Mouse (Mus musculus) limb, embryonic 11.5 days (tissue): ENCODE measurements at regions not wholly inside any gene's neighbourhood (a gene's known extent, or its start where the extent isn't known, plus 50 kb on each side); places are given as distances from the start of the nearest gene placed in this dataset.
A peak's percentile ranks its signal among the peaks of the same experiment; 100 is the strongest.

Experiments
- ATAC-seq: fragments of 200-750 bp; cut with Nextera tagmentation; 2 replicates; pipeline ENCODE4 v1.8.0; 2017; ENCODE audit warnings: low read depth; ENCODE audit not compliant: insufficient number of reproducible peaks, low FRiP score, low TSS enrichment
- DNase-seq: peaks from one replicate; pipeline ENCODE4 v3.0.0-alpha.2; 2015; ENCODE audit warnings: low spot score
- H3K27ac ChIP-seq: fragments of 300-500 bp; sonication (generic); replicated peaks from 2 replicates; pipeline ENCODE4 v1.5.1; 2014; ENCODE audit warnings: low read depth, mild to moderate bottlenecking, low read length
- H3K27me3 ChIP-seq: fragments of 300-500 bp; sonication (generic); 2 replicates; pipeline ENCODE4 v1.6.1; 2014; ENCODE audit warnings: mild to moderate bottlenecking, low read length, mixed read lengths; ENCODE audit not compliant: control insufficient read depth, insufficient read depth
- H3K36me3 ChIP-seq: fragments of 300-500 bp; sonication (generic); 2 replicates; pipeline ENCODE4 v1.6.1; 2014; ENCODE audit warnings: mild to moderate bottlenecking, low read length, moderate library complexity, mixed read lengths; ENCODE audit not compliant: control insufficient read depth, insufficient read depth
- H3K4me1 ChIP-seq: fragments of 300-500 bp; sonication (generic); 2 replicates; pipeline ENCODE4 v1.6.1; 2014; ENCODE audit warnings: low read length, mixed read lengths; ENCODE audit not compliant: control insufficient read depth, insufficient read depth
- H3K4me2 ChIP-seq: fragments of 300-500 bp; sonication (generic); 2 replicates; pipeline ENCODE4 v1.6.1; 2014; ENCODE audit warnings: low read depth, mild to moderate bottlenecking, moderate library complexity; ENCODE audit not compliant: severe bottlenecking
- H3K4me3 ChIP-seq: fragments of 300-500 bp; sonication (generic); 2 replicates; pipeline ENCODE4 v1.5.1; 2014; ENCODE audit warnings: low read depth, low read length
- H3K9ac ChIP-seq: fragments of 300-500 bp; sonication (generic); 2 replicates; pipeline ENCODE4 v1.6.1; 2014; ENCODE audit warnings: mild to moderate bottlenecking, low read length
- H3K9me3 ChIP-seq: fragments of 300-500 bp; sonication (generic); 2 replicates; pipeline ENCODE4 v1.6.1; 2016; ENCODE audit warnings: low read length; ENCODE audit not compliant: control insufficient read depth
- WGBS: fragments of 180-500 bp; shearing (Covaris S2); extraction: QIAGEN DNeasy Blood & Tissue Kit; methylation state at CpG from one replicate; pipeline ENCODE4 v1.1.7; 2014; 5-methylcytosine and 5-hydroxymethylcytosine counted together

GRCm38 (mm10) chr7:68909694-68910093 is 160.7 kb upstream of the Arrdc4 start:
- no peaks in the 10 kb centered on the region for H3K36me3 ChIP-seq
- ATAC-seq (no peak), DNase-seq (no peak)
- H3K9ac ChIP-seq = no peak overlapping the region
- H3K9me3 ChIP-seq = no peaks in the 10 kb centered on the region
- H3K4me1 ChIP-seq = no peaks in the 10 kb centered on the region
- no peak overlapping the region for H3K4me3 ChIP-seq
- no peaks in the 10 kb centered on the region for H3K27me3 ChIP-seq
- H3K4me2 ChIP-seq = no peak overlapping the region
- 97% methylated on average over 1 of the region's 1 CpGs for WGBS
- no peak overlapping the region for H3K27ac ChIP-seq

GRCm38 (mm10) chr7:68908401-68908834 is 159.4 kb upstream of the Arrdc4 start:
- no peak overlapping the region for H3K9ac ChIP-seq
- DNase-seq = no peak
- no peak overlapping the region for H3K4me3 ChIP-seq
- H3K27ac ChIP-seq = no peak overlapping the region
- no peak overlapping the region for H3K4me2 ChIP-seq
- H3K36me3 ChIP-seq = no peaks in the 10 kb centered on the region
- no peak for ATAC-seq
- H3K4me1 ChIP-seq = no peaks in the 10 kb centered on the region
- H3K27me3 ChIP-seq = no peaks in the 10 kb centered on the region
- 58% methylated on average over 1 of the region's 1 CpGs for WGBS
- H3K9me3 ChIP-seq = no peaks in the 10 kb centered on the region

GRCm38 (mm10) chr7:68907867-68908266 is 158.8 kb upstream of the Arrdc4 start:
- Histone ChIP-seq H3K36me3 (no peaks in the 10 kb centered on the region), H3K27me3 (no peaks in the 10 kb centered on the region), H3K9ac (no peak overlapping the region), H3K9me3 (no peaks in the 10 kb centered on the region), H3K4me3 (no peak overlapping the region), H3K4me2 (no peak overlapping the region), H3K4me1 (no peaks in the 10 kb centered on the region), H3K27ac (no peak overlapping the region)
- WGBS = 87% methylated on average over 7 of the region's 7 CpGs
- ATAC-seq (no peak), DNase-seq (no peak)

GRCm38 (mm10) chr7:68906771-68907395 is 157.8 kb upstream of the Arrdc4 start:
- no peaks in the 10 kb centered on the region for H3K4me1 ChIP-seq

GRCm38 (mm10) chr7:68905793-68906192 is 156.8 kb upstream of the Arrdc4 start:
- H3K4me1 ChIP-seq = no peaks in the 10 kb centered on the region
- WGBS = 91% methylated on average over 4 of the region's 4 CpGs

More at GRCm38 (mm10) chr7:68906771-68907395, 157.8 kb upstream of the Arrdc4 start:
- Histone ChIP-seq H3K9me3 (no peaks in the 10 kb centered on the region), H3K9ac (no peak overlapping the region), H3K4me3 (no peak overlapping the region), H3K36me3 (no peaks in the 10 kb centered on the region), H3K4me2 (no peak overlapping the region), H3K27ac (no peak overlapping the region), H3K27me3 (no peaks in the 10 kb centered on the region)
- WGBS = 85% methylated on average over 8 of the region's 8 CpGs
- no peak for ATAC-seq
- DNase-seq = no peak

GRCm38 (mm10) chr7:68886173-68886572 is 137.1 kb upstream of the Arrdc4 start:
- no peaks in the 10 kb centered on the region for H3K9me3 ChIP-seq
- no peak overlapping the region for H3K4me2 ChIP-seq
- DNase-seq (no peak), ATAC-seq (no peak)
- H3K4me1 ChIP-seq = no peaks in the 10 kb centered on the region
- no peak overlapping the region for H3K27ac ChIP-seq
- H3K27me3 ChIP-seq = no peaks in the 10 kb centered on the region
- H3K36me3 ChIP-seq = no peaks in the 10 kb centered on the region
- H3K4me3 ChIP-seq = no peak overlapping the region
- H3K9ac ChIP-seq = no peak overlapping the region

More at GRCm38 (mm10) chr7:68905793-68906192, 156.8 kb upstream of the Arrdc4 start:
- no peaks in the 10 kb centered on the region for H3K36me3 ChIP-seq
- no peak overlapping the region for H3K4me3 ChIP-seq
- H3K27me3 ChIP-seq = no peaks in the 10 kb centered on the region
- no peak overlapping the region for H3K27ac ChIP-seq
- H3K9ac ChIP-seq = no peak overlapping the region
- H3K9me3 ChIP-seq = no peaks in the 10 kb centered on the region
- no peak for DNase-seq
- no peak for ATAC-seq
- no peak overlapping the region for H3K4me2 ChIP-seq

- DNase-seq = no peak
- H3K4me3 ChIP-seq = no peak overlapping the region
Measured at GRCm38 (mm10) chr7:68873008-68873407, 124.0 kb upstream of the Arrdc4 start.

GRCm38 (mm10) chr7:68864322-68865031 is 115.4 kb upstream of the Arrdc4 start:
- no peaks in the 10 kb centered on the region for H3K4me1 ChIP-seq
- no peak overlapping the region for H3K4me2 ChIP-seq
- no peak for ATAC-seq
- no peaks in the 10 kb centered on the region for H3K27me3 ChIP-seq
- no peaks in the 10 kb centered on the region for H3K36me3 ChIP-seq
- 21% methylated on average over 7 of the region's 7 CpGs for WGBS
- H3K9me3 ChIP-seq = no peaks in the 10 kb centered on the region
- no peak overlapping the region for H3K27ac ChIP-seq
- H3K9ac ChIP-seq = no peak overlapping the region
- H3K4me3 ChIP-seq = no peak overlapping the region
- DNase-seq = peak; percentile 28

More at GRCm38 (mm10) chr7:68873008-68873407, 124.0 kb upstream of the Arrdc4 start:
- 57% methylated on average over 5 of the region's 5 CpGs for WGBS
- no peak for ATAC-seq
- Histone ChIP-seq H3K36me3 (no peaks in the 10 kb centered on the region), H3K9me3 (no peaks in the 10 kb centered on the region), H3K9ac (no peak overlapping the region), H3K27ac (no peak overlapping the region), H3K27me3 (no peaks in the 10 kb centered on the region), H3K4me1 (no peaks in the 10 kb centered on the region), H3K4me2 (no peak overlapping the region)
